1 mouse cellular context compared by ENCODE assay signal in the genomic region with DNA sequence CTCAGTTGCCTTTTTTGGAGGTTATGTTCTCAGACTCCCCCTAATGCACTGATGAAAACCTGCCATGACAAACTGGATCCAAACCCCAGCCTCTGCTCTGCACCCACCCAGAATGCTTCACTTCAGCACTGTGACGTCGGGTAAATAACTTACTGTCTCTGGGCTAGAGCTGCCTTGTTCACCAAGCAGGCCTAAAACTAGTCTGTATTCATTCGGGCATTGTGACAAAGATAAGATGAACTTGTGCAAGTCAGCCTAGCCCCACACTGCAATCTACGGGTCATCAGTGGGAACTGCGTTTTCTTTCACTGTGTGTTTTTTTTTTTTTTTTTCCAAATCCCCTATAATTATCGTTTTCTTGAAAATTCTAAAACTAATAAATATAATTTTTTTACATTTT.
A peak's percentile ranks its signal among the peaks of the same experiment; 100 is the strongest.
TF ChIP-seq lines count a peak whose summit lies in the region.

No protein-coding gene starts in this region.

TF ChIP-seq in MEL, 35 proteins besides CTCF, POLR2A, EP300 and RAD21:
- no peak for TF ChIP-seq KAT2A (conservative IDR thresholded peaks at IDR 0.05; ENCODE audit: low read depth, low read length)
- TF ChIP-seq ZNF384 (IDR thresholded peaks at IDR 0.05; ENCODE audit: low read depth, low read length): peak; percentile 94
- 0 out of 2 replicates have a peak, but pooled peaks have one; percentile 35 for TF ChIP-seq MYC (IDR thresholded peaks at IDR 0.05; ENCODE audit: low read depth, low read length)
- TF ChIP-seq MAZ (IDR thresholded peaks at IDR 0.05; ENCODE audit: low read depth, low read length): no peak
- TF ChIP-seq GABPA (IDR thresholded peaks at IDR 0.05; ENCODE audit: low read depth, low read length): no peak
- 0 out of 2 replicates have a peak, but pooled peaks have one; percentile 51 for TF ChIP-seq HCFC1 (IDR thresholded peaks at IDR 0.05; ENCODE audit: low read depth, low read length)
- TF ChIP-seq ELF1 (IDR thresholded peaks at IDR 0.05; ENCODE audit: low read depth, low read length): 0 out of 2 replicates have a peak, but pooled peaks have one; percentile 9
- no peak for TF ChIP-seq ZMIZ1 (IDR thresholded peaks at IDR 0.05; ENCODE audit: low read depth, low read length)
- TF ChIP-seq MAFK (IDR thresholded peaks at IDR 0.05; ENCODE audit: borderline replicate concordance, low read depth, low read length): no peak
- TF ChIP-seq GATA1 (IDR thresholded peaks at IDR 0.05; ENCODE audit: low read depth, low read length): peak; percentile 67; the same call in 1 of the 2 replicates
- TF ChIP-seq ETS1 (IDR thresholded peaks at IDR 0.05; ENCODE audit: low read depth, low read length): 0 out of 2 replicates have a peak, but pooled peaks have one; percentile 12
- no peak for TF ChIP-seq NRF1 (IDR thresholded peaks at IDR 0.05; ENCODE audit: insufficient read depth, low read depth, low read length, poor library complexity, severe bottlenecking)
- TF ChIP-seq SIN3A (IDR thresholded peaks at IDR 0.05; ENCODE audit: low read length): peak; percentile 44; the same call in 1 of the 2 replicates
- peak; percentile 63; the same call in 1 of the 2 replicates for TF ChIP-seq ZKSCAN1 (IDR thresholded peaks at IDR 0.05; ENCODE audit: low read depth, low read length)
- peak; percentile 35 for TF ChIP-seq SMC3 (IDR thresholded peaks at IDR 0.05; ENCODE audit: low read depth, low read length)
